Mouse (Mus musculus): ENCODE measurements around the gene Nit1. TPM values are rescaled to one million over a fixed set of nuclear protein-coding genes. Genes with fewer than 3 reads are reported as not detected.

Gene Nit1
- polyA plus RNA-seq, 1 experiment from 2014 or later: 73.4 TPM

DNA sequence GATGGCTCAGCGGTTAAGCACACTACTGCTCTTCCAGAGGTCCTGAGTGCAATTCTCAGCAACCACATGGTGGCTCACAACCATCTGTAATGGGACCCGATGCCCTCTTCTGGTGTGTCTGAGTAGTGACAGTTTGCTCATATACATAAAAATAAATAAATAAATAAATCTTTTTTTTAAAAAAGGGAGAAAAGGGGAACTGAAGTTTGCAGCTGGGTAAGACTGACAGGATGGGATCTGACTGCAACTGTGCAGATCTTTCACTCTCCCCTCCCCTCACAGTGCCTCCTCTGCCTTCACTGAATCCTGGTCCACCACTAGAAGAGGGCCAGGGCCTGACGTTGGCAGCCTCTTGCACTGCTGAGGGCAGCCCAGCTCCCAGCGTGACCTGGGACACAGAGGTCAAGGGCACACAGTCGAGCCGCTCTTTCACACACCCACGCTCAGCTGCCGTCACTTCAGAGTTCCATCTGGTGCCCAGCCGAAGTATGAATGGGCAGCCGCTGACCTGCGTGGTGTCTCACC is 36.7 kb upstream of the Nit1 start:
- no peak for DNase-seq
- Histone ChIP-seq H3K27ac (ENCODE audit: low read depth) (no peak overlapping the region), H3K4me1 (ENCODE audit: insufficient read depth) (peaks cover 11% of the 10 kb centered on the region), H3K4me3 (ENCODE audit: low read depth, low read length) (no peak overlapping the region), H3K9me3 (ENCODE audit: low read length) (no peaks in the 10 kb centered on the region), H3K9ac (replicated peaks) (no peak overlapping the region), H3K27me3 (ENCODE audit: insufficient read depth, low read length) (0 out of 2 replicates have a peak, but pooled peaks cover 13% of the 10 kb centered on the region), H3K4me2 (ENCODE audit: low read depth, low read length) (no peak overlapping the region), H3K36me3 (replicated peaks; ENCODE audit: insufficient read depth, low read length) (no peaks in the 10 kb centered on the region)
- no peak for ATAC-seq
- 65% methylated on average over 11 of the region's 11 CpGs for WGBS (ENCODE audit: insufficient replicate concordance)
- TF ChIP-seq CTCF (IDR thresholded peaks at IDR 0.05; ENCODE audit: low read depth) (peak; percentile 28), EP300 (IDR thresholded peaks at IDR 0.05; ENCODE audit: low read depth) (no peak)

DNA sequence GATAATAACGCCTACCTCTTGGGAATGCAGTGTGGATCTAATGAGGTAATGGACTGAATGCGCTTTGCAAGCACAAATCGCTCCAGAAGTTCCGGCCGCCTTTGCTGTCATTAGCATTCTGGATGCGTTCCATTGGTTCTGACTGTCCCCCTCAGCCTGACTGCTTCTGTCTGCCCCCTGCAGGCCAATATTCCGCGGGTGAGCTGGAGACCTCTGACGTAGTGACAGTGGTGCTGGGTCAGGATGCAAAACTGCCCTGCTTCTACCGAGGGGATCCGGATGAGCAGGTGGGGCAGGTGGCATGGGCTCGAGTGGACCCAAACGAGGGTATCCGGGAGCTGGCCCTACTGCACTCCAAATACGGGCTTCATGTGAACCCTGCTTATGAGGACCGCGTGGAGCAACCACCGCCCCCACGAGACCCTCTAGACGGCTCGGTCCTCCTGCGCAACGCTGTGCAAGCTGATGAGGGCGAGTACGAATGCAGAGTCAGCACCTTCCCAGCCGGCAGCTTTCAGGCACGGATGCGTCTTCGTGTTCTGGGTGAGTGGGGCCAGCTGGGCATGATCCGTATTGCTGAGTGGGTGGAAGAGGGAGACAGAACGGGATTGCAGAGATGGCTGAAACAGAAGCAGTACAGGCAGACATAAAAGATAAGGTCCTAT is 34.6 kb upstream of the Nit1 start:
- Histone ChIP-seq H3K4me3 (ENCODE audit: low read depth, low read length) (no peak overlapping the region), H3K4me2 (ENCODE audit: low read depth, low read length) (peak overlapping the region; percentile 58), H3K9ac (replicated peaks) (peak overlapping the region; percentile 13; the same call in 1 of the 2 replicates), H3K27me3 (ENCODE audit: insufficient read depth, low read length) (0 out of 2 replicates have a peak, but pooled peaks cover 13% of the 10 kb centered on the region), H3K4me1 (ENCODE audit: insufficient read depth) (peaks cover 11% of the 10 kb centered on the region), H3K9me3 (ENCODE audit: low read length) (no peaks in the 10 kb centered on the region), H3K27ac (ENCODE audit: low read depth) (no peak overlapping the region), H3K36me3 (replicated peaks; ENCODE audit: insufficient read depth, low read length) (no peaks in the 10 kb centered on the region)
- no peak for TF ChIP-seq EP300 (IDR thresholded peaks at IDR 0.05; ENCODE audit: low read depth)
- TF ChIP-seq CTCF (IDR thresholded peaks at IDR 0.05; ENCODE audit: low read depth): peak; percentile 86
- ATAC-seq: peak; percentile 81
- 4% methylated on average over 31 of the region's 31 CpGs for WGBS (ENCODE audit: insufficient replicate concordance)
- DNase-seq: peak; percentile 83

DNA sequence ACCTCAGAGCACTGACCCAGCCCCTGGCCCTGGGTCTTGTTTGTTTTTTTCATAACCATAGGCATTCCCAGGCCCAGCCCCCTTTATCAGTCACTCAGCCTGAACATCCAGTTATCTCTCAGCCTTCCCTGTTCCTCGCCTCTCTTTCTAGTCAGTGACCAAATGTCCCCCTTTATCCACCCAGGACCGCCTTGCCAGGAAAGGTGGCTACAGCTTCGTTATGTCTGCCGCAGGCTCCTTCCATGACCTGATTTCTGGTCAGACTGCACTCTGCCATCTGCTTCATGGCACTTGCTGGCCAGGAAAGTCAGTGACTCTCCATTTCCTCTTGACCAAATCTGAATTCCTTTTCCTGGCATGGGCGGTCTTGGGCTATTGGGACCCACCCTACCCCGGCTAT is 32.9 kb upstream of the Nit1 start:
- Histone ChIP-seq H3K27me3 (ENCODE audit: insufficient read depth, low read length) (0 out of 2 replicates have a peak, but pooled peaks cover 13% of the 10 kb centered on the region), H3K9me3 (ENCODE audit: low read length) (no peaks in the 10 kb centered on the region), H3K9ac (replicated peaks) (no peak overlapping the region), H3K27ac (ENCODE audit: low read depth) (no peak overlapping the region), H3K4me3 (ENCODE audit: low read depth, low read length) (no peak overlapping the region), H3K4me2 (ENCODE audit: low read depth, low read length) (no peak overlapping the region), H3K4me1 (ENCODE audit: insufficient read depth) (peaks cover 11% of the 10 kb centered on the region), H3K36me3 (replicated peaks; ENCODE audit: insufficient read depth, low read length) (no peaks in the 10 kb centered on the region)
- WGBS (ENCODE audit: insufficient replicate concordance): 69% methylated on average over 6 of the region's 6 CpGs
- no peak for DNase-seq
- no peak for TF ChIP-seq EP300 (IDR thresholded peaks at IDR 0.05; ENCODE audit: low read depth)
- no peak for TF ChIP-seq CTCF (IDR thresholded peaks at IDR 0.05; ENCODE audit: low read depth)
- ATAC-seq: no peak

DNA sequence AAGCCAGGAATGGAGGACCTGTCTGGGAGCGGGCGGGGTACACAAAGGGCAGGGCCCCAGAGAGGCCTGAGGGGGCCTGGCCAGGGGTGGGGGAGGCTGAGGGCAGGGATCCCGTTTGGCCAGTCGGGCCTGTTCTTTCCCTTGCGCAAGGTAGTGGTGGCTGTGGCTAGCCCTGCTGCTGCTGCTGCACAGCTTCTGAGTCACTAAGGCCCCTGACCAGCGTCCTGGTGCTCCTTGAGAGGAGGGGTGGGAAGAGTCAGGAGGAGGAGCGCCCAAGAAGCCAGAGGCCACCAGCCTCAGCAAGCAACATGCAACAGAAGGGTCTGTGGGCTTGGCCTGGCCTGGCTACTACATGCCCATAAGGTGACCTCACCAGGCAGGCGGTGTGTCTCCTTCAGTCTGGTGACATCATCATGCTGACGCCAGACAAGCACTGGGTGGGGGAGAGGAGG is 30.2 kb upstream of the Nit1 start:
- TF ChIP-seq EP300 (IDR thresholded peaks at IDR 0.05; ENCODE audit: low read depth): no peak
- TF ChIP-seq CTCF (IDR thresholded peaks at IDR 0.05; ENCODE audit: low read depth): no peak
- Histone ChIP-seq H3K4me1 (ENCODE audit: insufficient read depth) (peaks cover 8% of the 10 kb centered on the region), H3K27me3 (ENCODE audit: insufficient read depth, low read length) (0 out of 2 replicates have a peak, but pooled peaks cover 13% of the 10 kb centered on the region), H3K4me2 (ENCODE audit: low read depth, low read length) (no peak overlapping the region), H3K9me3 (ENCODE audit: low read length) (no peaks in the 10 kb centered on the region), H3K4me3 (ENCODE audit: low read depth, low read length) (no peak overlapping the region), H3K27ac (ENCODE audit: low read depth) (no peak overlapping the region), H3K36me3 (replicated peaks; ENCODE audit: insufficient read depth, low read length) (no peaks in the 10 kb centered on the region), H3K9ac (replicated peaks) (no peak overlapping the region)
- no peak for ATAC-seq
- no peak for DNase-seq
- 46% methylated on average over 9 of the region's 9 CpGs for WGBS (ENCODE audit: insufficient replicate concordance)

DNA sequence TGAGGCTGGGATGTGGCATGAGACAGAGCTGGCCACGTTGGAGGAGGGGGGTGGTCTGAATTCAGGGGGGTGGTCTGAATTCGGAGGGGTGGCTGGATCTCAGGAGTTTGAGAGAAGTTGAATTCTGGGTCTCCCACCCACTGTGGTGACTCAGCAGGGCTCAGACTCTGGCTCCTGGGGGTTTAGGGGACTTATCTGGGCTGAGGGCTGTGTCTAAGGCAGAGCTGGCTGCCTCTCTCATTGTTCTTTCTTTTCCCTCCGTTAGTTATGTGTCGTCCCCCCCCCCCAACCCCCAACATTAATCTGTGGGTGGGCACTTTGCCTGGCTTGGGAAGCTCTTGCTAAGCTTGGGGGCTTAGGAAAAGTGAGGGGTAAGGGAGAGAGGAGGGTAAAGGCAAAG is 28.5 kb upstream of the Nit1 start:
- Histone ChIP-seq H3K4me1 (ENCODE audit: insufficient read depth) (0 out of 2 replicates have a peak, but pooled peaks cover 2% of the 10 kb centered on the region), H3K4me2 (ENCODE audit: low read depth, low read length) (no peak overlapping the region), H3K27ac (ENCODE audit: low read depth) (no peak overlapping the region), H3K27me3 (ENCODE audit: insufficient read depth, low read length) (0 out of 2 replicates have a peak, but pooled peaks cover 3% of the 10 kb centered on the region), H3K4me3 (ENCODE audit: low read depth, low read length) (no peak overlapping the region), H3K9ac (replicated peaks) (no peak overlapping the region), H3K36me3 (replicated peaks; ENCODE audit: insufficient read depth, low read length) (no peaks in the 10 kb centered on the region), H3K9me3 (ENCODE audit: low read length) (no peaks in the 10 kb centered on the region)
- 10% methylated on average over 3 of the region's 4 CpGs for WGBS (ENCODE audit: insufficient replicate concordance)
- DNase-seq (no peak), ATAC-seq (no peak)
- no peak for TF ChIP-seq EP300 (IDR thresholded peaks at IDR 0.05; ENCODE audit: low read depth)

DNA sequence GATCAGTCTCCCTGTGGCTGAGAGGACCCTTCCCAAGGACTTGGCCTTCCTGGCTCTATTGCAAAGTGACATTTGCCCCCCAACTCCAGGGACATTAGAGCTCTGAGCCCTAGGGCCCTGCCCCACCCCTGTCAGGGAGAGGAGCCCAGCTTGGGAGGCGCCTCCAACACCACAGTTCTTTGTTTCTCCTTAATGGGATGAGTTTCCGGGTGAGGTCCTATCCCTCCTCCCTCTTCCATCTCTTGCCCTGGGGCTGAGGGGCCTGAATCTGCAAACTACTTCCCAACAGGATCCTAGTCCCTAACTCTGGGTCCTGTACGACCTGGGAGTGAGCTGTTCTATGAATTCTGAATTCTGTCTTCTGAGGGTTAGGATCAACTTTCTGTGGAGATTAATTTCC is 27.4 kb upstream of the Nit1 start:
- Histone ChIP-seq H3K4me2 (ENCODE audit: low read depth, low read length) (no peak overlapping the region), H3K36me3 (replicated peaks; ENCODE audit: insufficient read depth, low read length) (no peaks in the 10 kb centered on the region), H3K4me1 (ENCODE audit: insufficient read depth) (0 out of 2 replicates have a peak, but pooled peaks cover 2% of the 10 kb centered on the region), H3K9me3 (ENCODE audit: low read length) (no peaks in the 10 kb centered on the region), H3K4me3 (ENCODE audit: low read depth, low read length) (no peak overlapping the region), H3K27me3 (ENCODE audit: insufficient read depth, low read length) (0 out of 2 replicates have a peak, but pooled peaks cover 3% of the 10 kb centered on the region), H3K27ac (ENCODE audit: low read depth) (no peak overlapping the region), H3K9ac (replicated peaks) (no peak overlapping the region)
- 67% methylated on average over 3 of the region's 3 CpGs for WGBS (ENCODE audit: insufficient replicate concordance)
- no peak for TF ChIP-seq CTCF (IDR thresholded peaks at IDR 0.05; ENCODE audit: low read depth)
- TF ChIP-seq EP300 (IDR thresholded peaks at IDR 0.05; ENCODE audit: low read depth): no peak
- DNase-seq (no peak), ATAC-seq (no peak)
